Mouse (Mus musculus) megakaryocyte, embryonic 14.5 days (primary cell): ENCODE measurements around the gene Atp5h.

Experiments used
- FLI1 ChIP-seq: IDR thresholded peaks from 2 replicates; pipeline ENCODE4 v1.6.1; 2012; ENCODE audit warnings: low read length, inconsistent platforms, mixed read lengths
- GATA1 ChIP-seq: IDR thresholded peaks from 3 replicates; pipeline ENCODE4 v1.6.1; 2012; ENCODE audit warnings: mixed read lengths, low read length, inconsistent platforms, borderline replicate concordance

DNA sequence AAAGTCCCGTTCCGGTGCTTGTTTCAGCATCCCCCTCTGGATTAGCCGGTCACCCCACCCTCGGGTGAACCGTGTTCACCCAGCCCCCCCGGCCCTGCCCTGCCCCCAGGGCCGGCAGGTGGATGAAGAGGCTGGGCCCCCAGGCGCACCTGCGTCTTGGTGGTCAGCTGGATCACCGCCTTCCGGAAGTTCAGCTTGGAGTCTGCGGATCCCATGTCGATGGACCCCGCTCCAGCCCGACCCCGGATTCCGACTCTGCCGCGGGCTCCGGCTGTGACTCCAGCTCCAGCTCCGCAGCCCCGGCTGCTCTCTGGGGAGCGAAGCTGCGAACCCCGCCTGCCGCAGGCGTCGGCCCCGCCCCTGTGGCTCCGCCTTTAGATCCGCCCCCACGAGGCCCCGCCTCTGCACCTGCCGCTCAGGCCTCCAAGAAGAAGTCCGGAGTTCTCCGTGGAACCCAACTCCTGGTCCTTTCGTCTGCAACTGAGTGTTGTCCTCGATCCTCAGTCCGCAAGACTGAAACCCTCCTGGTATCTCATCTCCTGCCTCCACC, 52.3 kb downstream of the Atp5h start, which contains the start of gene Hid1:
- TF ChIP-seq GATA1 (no peak), FLI1 (no peak)
